Mouse (Mus musculus): ENCODE measurements at regions not wholly inside any gene's neighbourhood (a gene's known extent, or its start where the extent isn't known, plus 50 kb on each side); places are given as distances from the start of the nearest gene placed in this dataset.

- no peaks in the 10 kb centered on the region for H3K27me3 ChIP-seq (ENCODE audit: control insufficient read depth)
- no peak for TF ChIP-seq TAL1 (IDR thresholded peaks at IDR 0.05; ENCODE audit: low read length)
- TF ChIP-seq GATA1 (IDR thresholded peaks at IDR 0.05; ENCODE audit: low read length), result no peak
Observed at GRCm38 (mm10) chr10:91240856-91241610, 59.9 kb upstream of the Tmpo start.

DNA sequence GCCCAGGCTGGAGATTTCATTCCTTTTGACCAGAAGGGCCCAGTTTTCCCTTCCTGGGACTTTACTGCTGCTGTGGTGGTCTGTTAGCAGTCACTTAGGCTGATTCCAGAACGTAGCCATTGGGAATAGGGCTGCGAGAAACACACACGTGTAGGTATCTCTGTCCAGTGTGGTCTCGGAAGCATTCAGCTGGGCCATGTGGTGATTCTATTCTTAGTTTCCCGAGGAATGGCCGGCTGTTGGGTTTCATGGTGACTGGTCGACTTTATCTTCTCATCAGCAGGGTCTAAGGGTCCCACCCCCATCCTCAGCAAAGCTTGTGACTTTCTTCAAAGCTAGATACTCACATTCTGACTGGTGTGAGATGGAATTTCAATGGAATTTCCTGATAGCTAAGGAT is 59.2 kb upstream of the Tmpo start:
- Histone ChIP-seq H3K4me3 (replicated peaks) (no peak overlapping the region), H3K36me3 (ENCODE audit: control insufficient read depth) (no peaks in the 10 kb centered on the region), H3K9me3 (ENCODE audit: control insufficient read depth, low read length) (no peaks in the 10 kb centered on the region), H3K27me3 (ENCODE audit: control insufficient read depth) (no peaks in the 10 kb centered on the region), H3K4me1 (ENCODE audit: control insufficient read depth) (no peaks in the 10 kb centered on the region)
- TF ChIP-seq TAL1 (IDR thresholded peaks at IDR 0.05; ENCODE audit: low read length) (no peak), GATA1 (IDR thresholded peaks at IDR 0.05; ENCODE audit: low read length) (no peak)

More at GRCm38 (mm10) chr10:91240856-91241610, 59.9 kb upstream of the Tmpo start:
- H3K9me3 ChIP-seq (ENCODE audit: control insufficient read depth, low read length), result no peaks in the 10 kb centered on the region
- H3K4me1 ChIP-seq (ENCODE audit: control insufficient read depth), result no peaks in the 10 kb centered on the region
- H3K4me3 ChIP-seq (replicated peaks), result no peak overlapping the region
- H3K36me3 ChIP-seq (ENCODE audit: control insufficient read depth), result no peaks in the 10 kb centered on the region

DNA sequence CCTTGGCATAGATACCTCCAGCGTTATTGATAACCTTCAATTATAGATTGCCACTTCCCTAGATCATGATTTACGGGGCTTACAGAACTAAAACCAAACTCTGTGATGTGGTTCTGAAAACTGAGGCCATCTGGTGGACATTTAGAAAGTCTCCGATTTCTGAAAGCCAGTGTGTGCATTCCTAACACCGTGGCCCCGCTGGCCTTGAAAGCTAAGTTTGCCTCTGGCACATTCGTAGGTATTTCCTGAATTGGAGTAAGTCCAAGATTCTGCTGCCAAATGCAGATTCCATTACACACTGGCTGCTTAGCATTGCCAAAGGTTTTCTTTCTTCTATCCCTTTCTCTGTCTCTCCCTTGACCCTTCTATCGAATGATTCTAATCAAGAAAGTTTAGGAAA is 55.7 kb upstream of the Tmpo start:
- Histone ChIP-seq H3K27me3 (ENCODE audit: control insufficient read depth) (no peaks in the 10 kb centered on the region), H3K9me3 (ENCODE audit: control insufficient read depth, low read length) (no peaks in the 10 kb centered on the region), H3K4me1 (ENCODE audit: control insufficient read depth) (no peaks in the 10 kb centered on the region), H3K4me3 (replicated peaks) (no peak overlapping the region), H3K36me3 (ENCODE audit: control insufficient read depth) (no peaks in the 10 kb centered on the region)
- TF ChIP-seq TAL1 (IDR thresholded peaks at IDR 0.05; ENCODE audit: low read length) (no peak), GATA1 (IDR thresholded peaks at IDR 0.05; ENCODE audit: low read length) (no peak)

DNA sequence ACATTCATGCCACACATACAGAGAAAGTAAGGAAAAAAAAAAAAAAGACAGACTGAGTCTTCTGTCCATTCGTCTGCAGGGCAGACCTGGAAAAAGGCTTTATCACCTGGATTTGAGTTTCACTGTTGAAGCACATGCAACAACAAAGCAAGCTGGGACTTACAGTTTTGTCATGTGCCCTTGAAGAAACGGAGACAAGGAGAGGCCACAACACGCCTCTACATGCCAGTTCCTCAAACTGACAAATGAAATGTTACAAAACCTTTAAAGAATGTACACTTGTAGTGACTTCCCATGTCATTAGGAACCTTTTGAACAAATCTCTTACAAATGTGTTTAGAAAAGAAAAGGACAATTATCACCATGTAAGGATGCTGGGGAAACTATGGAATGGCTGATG is 53.6 kb upstream of the Tmpo start:
- H3K36me3 ChIP-seq (ENCODE audit: control insufficient read depth), result no peaks in the 10 kb centered on the region
- no peak overlapping the region for H3K4me3 ChIP-seq (replicated peaks)
- H3K4me1 ChIP-seq (ENCODE audit: control insufficient read depth), result no peaks in the 10 kb centered on the region
- no peaks in the 10 kb centered on the region for H3K27me3 ChIP-seq (ENCODE audit: control insufficient read depth)
- H3K9me3 ChIP-seq (ENCODE audit: control insufficient read depth, low read length), result no peaks in the 10 kb centered on the region
- TF ChIP-seq GATA1 (IDR thresholded peaks at IDR 0.05; ENCODE audit: low read length), result no peak
- no peak for TF ChIP-seq TAL1 (IDR thresholded peaks at IDR 0.05; ENCODE audit: low read length)
